Mouse (Mus musculus) heart, postnatal 0 days (tissue): ENCODE measurements at regions not wholly inside any gene's neighbourhood (a gene's known extent, or its start where the extent isn't known, plus 50 kb on each side); places are given as distances from the start of the nearest gene placed in this dataset.

Source experiments
- ATAC-seq: fragments of 200-750 bp; cut with Nextera tagmentation; 2 replicates; pipeline ENCODE4 v1.8.0; 2017; ENCODE audit warnings: low read depth, moderate number of reproducible peaks, moderate library complexity; ENCODE audit not compliant: insufficient read depth
- DNase-seq: peaks from one replicate; pipeline ENCODE4 v3.0.0-alpha.2; 2016; ENCODE audit warnings: low spot score
- H3K27ac ChIP-seq: fragments of 300-500 bp; sonication (generic); 2 replicates; pipeline ENCODE4 v1.5.1; 2014; ENCODE audit warnings: low read depth, mild to moderate bottlenecking
- H3K27me3 ChIP-seq: fragments of 300-500 bp; sonication (generic); 2 replicates; pipeline ENCODE4 v1.6.1; 2014; ENCODE audit warnings: low read length, mixed read lengths; ENCODE audit not compliant: control insufficient read depth, insufficient read depth
- H3K36me3 ChIP-seq: fragments of 300-500 bp; sonication (generic); replicated peaks from 2 replicates; pipeline ENCODE4 v1.6.1; 2014; ENCODE audit warnings: low read length, mixed read lengths; ENCODE audit not compliant: control insufficient read depth, insufficient read depth
- H3K4me1 ChIP-seq: fragments of 300-500 bp; sonication (generic); 2 replicates; pipeline ENCODE4 v1.6.1; 2014; ENCODE audit warnings: antibody characterized with exemption; ENCODE audit not compliant: control insufficient read depth, insufficient read depth
- H3K4me2 ChIP-seq: fragments of 300-500 bp; sonication (generic); 2 replicates; pipeline ENCODE4 v1.6.1; 2014; ENCODE audit warnings: low read depth, mild to moderate bottlenecking, low read length, moderate library complexity
- H3K4me3 ChIP-seq: fragments of 300-500 bp; sonication (generic); 2 replicates; pipeline ENCODE4 v1.5.1; 2014; ENCODE audit warnings: low read depth, low read length
- H3K9ac ChIP-seq: fragments of 300-500 bp; sonication (generic); replicated peaks from 2 replicates; pipeline ENCODE4 v1.6.1; 2014; ENCODE audit warnings: low read depth, low read length, mixed read lengths
- H3K9me3 ChIP-seq: fragments of 300-500 bp; sonication (generic); replicated peaks from 2 replicates; pipeline ENCODE4 v1.6.1; 2016; ENCODE audit warnings: low read length; ENCODE audit not compliant: control insufficient read depth
- CTCF ChIP-seq: IDR thresholded peaks from 2 replicates; pipeline ENCODE4 v1.5.1; 2016; ENCODE audit warnings: antibody characterized with exemption, control low read depth, low read depth
- EP300 ChIP-seq: IDR thresholded peaks from 2 replicates; pipeline ENCODE4 v1.6.1; 2016; ENCODE audit warnings: antibody characterized with exemption, low read depth
- WGBS: fragments of 180-500 bp; shearing (Covaris S2); extraction: QIAGEN DNeasy Blood & Tissue Kit; methylation state at CpG from one replicate; pipeline ENCODE4 v1.1.7; 2014; 5-methylcytosine and 5-hydroxymethylcytosine counted together

- no peaks in the 10 kb centered on the region for H3K4me1 ChIP-seq
- no peaks in the 10 kb centered on the region for H3K27me3 ChIP-seq
- no peak overlapping the region for H3K9ac ChIP-seq
- WGBS: 71% methylated on average over 2 of the region's 2 CpGs
- H3K4me2 ChIP-seq: no peak overlapping the region
- DNase-seq (no peak), ATAC-seq (no peak)
- H3K4me3 ChIP-seq: no peak overlapping the region
- H3K27ac ChIP-seq: no peak overlapping the region
- H3K36me3 ChIP-seq: no peaks in the 10 kb centered on the region
- TF ChIP-seq EP300 (no peak), CTCF (no peak)
- H3K9me3 ChIP-seq: no peaks in the 10 kb centered on the region
Observed at GRCm38 (mm10) chrX:19219727-19220126, 261.4 kb downstream of the Tex13c3 start.

DNA sequence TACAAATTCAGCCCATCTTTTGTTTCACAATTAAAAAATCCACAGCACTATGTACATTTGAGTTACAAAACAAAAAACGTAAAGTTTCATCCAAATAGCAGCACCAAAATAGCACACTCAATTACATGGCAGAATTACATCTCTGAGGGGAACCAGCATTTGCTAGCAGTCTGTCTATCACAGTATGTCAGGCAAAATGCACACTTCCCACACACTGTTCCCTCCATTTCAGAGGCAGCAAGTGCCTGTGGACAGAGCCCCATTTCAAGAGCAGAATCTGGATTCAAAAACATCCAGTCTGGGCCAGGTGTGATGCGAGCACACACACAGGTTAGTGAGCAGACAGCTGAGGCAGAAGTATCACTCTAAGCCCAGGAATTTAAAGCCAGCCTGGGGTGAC, 261.8 kb downstream of the Tex13c3 start:
- no peak for ATAC-seq

DNA sequence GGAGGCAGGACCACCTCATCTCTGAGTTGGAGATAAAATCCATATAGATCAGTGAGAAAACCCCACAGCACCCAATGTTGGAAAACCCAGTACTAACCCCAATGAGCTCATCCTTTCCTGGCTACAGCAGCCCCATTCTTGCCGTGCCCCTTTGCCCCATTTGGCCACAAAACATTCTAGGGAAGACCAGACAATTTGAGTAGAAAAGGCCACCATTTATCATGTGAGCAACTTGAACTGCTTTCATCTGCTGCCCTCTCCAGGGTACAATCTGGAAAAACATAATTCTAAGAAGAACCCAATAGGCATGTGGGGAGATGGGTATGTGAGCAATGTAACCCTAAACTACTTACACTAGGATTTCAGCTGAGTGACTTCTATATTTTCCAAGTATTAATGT, 274.7 kb downstream of the Tex13c3 start:
- Histone ChIP-seq H3K4me3 (no peak overlapping the region), H3K9me3 (no peaks in the 10 kb centered on the region), H3K27ac (no peak overlapping the region), H3K9ac (no peak overlapping the region), H3K36me3 (no peaks in the 10 kb centered on the region), H3K27me3 (no peaks in the 10 kb centered on the region), H3K4me2 (no peak overlapping the region), H3K4me1 (no peaks in the 10 kb centered on the region)
- ATAC-seq (no peak), DNase-seq (no peak)
- TF ChIP-seq EP300 (no peak), CTCF (0 out of 2 replicates have a peak, but pooled peaks have one; percentile 13)
- WGBS: 38% methylated on average over 1 of the region's 1 CpGs

More for the DNA sequence above, 261.8 kb downstream of the Tex13c3 start:
- Histone ChIP-seq H3K36me3 (no peaks in the 10 kb centered on the region), H3K9ac (no peak overlapping the region), H3K4me2 (no peak overlapping the region), H3K27ac (no peak overlapping the region), H3K4me3 (no peak overlapping the region), H3K9me3 (no peaks in the 10 kb centered on the region), H3K27me3 (no peaks in the 10 kb centered on the region), H3K4me1 (no peaks in the 10 kb centered on the region)
- DNase-seq: no peak
- TF ChIP-seq CTCF (no peak), EP300 (no peak)
- WGBS: 64% methylated on average over 2 of the region's 2 CpGs

DNA sequence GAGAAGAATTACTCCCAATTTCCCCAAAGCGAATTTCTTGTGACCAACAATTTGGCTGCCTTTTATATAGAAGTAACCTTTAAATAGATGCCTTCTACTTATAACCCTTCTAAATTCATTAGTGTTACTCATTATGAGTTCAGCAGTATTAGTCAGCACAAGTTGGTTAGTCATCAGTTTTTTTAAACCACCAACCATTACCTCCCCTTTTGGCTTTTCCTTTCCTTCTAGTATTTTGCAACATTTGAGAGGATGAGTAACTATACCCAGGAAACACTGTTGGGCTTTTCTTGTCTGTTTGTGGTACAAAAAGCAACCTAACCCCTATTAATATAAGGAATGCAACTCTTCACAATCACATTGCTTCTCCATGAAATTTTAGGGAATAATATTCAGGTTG, 278.6 kb downstream of the Tex13c3 start:
- no peak for ATAC-seq

DNA sequence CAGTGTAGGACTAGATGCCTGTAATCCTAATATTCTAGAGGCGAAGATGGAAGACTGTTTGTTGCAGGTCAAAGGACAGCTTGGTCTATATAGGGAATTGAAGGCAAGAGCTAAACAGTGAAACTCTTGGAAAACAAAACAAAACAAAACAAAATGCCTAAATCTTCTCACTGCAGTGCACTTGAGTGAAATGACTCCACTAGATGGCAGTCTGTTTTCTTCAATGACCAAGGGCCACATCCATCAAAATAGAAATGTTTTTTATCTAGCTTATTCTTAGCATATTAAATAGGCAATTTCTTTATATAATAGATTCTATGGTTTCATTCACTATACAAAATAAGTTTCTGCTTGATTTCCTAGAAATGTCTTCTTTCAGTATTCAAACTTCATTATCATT, 279.7 kb downstream of the Tex13c3 start:
- WGBS: 73% methylated on average over 1 of the region's 1 CpGs
- Histone ChIP-seq H3K4me3 (no peak overlapping the region), H3K9ac (no peak overlapping the region), H3K4me2 (no peak overlapping the region), H3K27ac (no peak overlapping the region), H3K9me3 (no peaks in the 10 kb centered on the region), H3K27me3 (no peaks in the 10 kb centered on the region), H3K36me3 (no peaks in the 10 kb centered on the region), H3K4me1 (no peaks in the 10 kb centered on the region)
- DNase-seq (no peak), ATAC-seq (no peak)
- TF ChIP-seq EP300 (no peak), CTCF (peak; percentile 31)

More for the DNA sequence above, 278.6 kb downstream of the Tex13c3 start:
- Histone ChIP-seq H3K4me3 (no peak overlapping the region), H3K4me2 (no peak overlapping the region), H3K9me3 (no peaks in the 10 kb centered on the region), H3K27me3 (no peaks in the 10 kb centered on the region), H3K36me3 (no peaks in the 10 kb centered on the region), H3K9ac (no peak overlapping the region), H3K4me1 (no peaks in the 10 kb centered on the region), H3K27ac (no peak overlapping the region)
- WGBS: 71% methylated on average over 1 of the region's 1 CpGs
- TF ChIP-seq EP300 (no peak), CTCF (no peak)
- DNase-seq: no peak

GRCm38 (mm10) chrX:19199531-19199930, 281.6 kb downstream of the Tex13c3 start:
- TF ChIP-seq CTCF (no peak), EP300 (no peak)
- WGBS: 78% methylated on average over 3 of the region's 3 CpGs
- no peak overlapping the region for H3K9ac ChIP-seq
- ATAC-seq (no peak), DNase-seq (no peak)
- H3K27ac ChIP-seq: no peak overlapping the region
- no peaks in the 10 kb centered on the region for H3K4me1 ChIP-seq
- H3K4me3 ChIP-seq: no peak overlapping the region
- H3K27me3 ChIP-seq: no peaks in the 10 kb centered on the region
- H3K9me3 ChIP-seq: no peaks in the 10 kb centered on the region
- H3K4me2 ChIP-seq: no peak overlapping the region
- H3K36me3 ChIP-seq: no peaks in the 10 kb centered on the region
